Mouse (Mus musculus) MEL (cell line): Measurements from ENCODE around the gene Frmd4b. TPM values are rescaled to one million over a fixed set of nuclear protein-coding genes. Genes with fewer than 3 reads are reported as not detected.
"Not testable (repeated sequence)": the region's sequence is repeated elsewhere in the genome, so short reads cannot be mapped to it uniquely, and the experiment has no call there.

ENCODE experiments used
- DNase-seq: peaks from one replicate; pipeline ENCODE4 v3.0.0; 2011; ENCODE audit warnings: low read depth, low spot score
- H3K27ac ChIP-seq: 2 replicates; pipeline ENCODE4 v1.5.1; 2012; ENCODE audit warnings: low read depth, mild to moderate bottlenecking, control low read depth, low read length, moderate library complexity; ENCODE audit not compliant: control insufficient read depth
- H3K27me3 ChIP-seq, 2 experiments: fragments of 150-350 bp in 1 of 2; sonication (generic) in 1 of 2; 2 replicates each; pipeline ENCODE4 v1.6.1; 2012; ENCODE audit warnings: low read length in 2 of 2, mild to moderate bottlenecking in 2 of 2, improper control_type of control experiment in 1 of 2, moderate library complexity in 1 of 2; ENCODE audit not compliant: insufficient read depth in 2 of 2, control insufficient read depth in 1 of 2
- H3K36me3 ChIP-seq, 2 experiments: 2 replicates each; pipeline ENCODE4 v1.6.1; 2012 to 2014; ENCODE audit warnings: low read length in 2 of 2, improper control_type of control experiment in 1 of 2, inconsistent platforms in 1 of 2, mild to moderate bottlenecking in 1 of 2; ENCODE audit not compliant: insufficient read depth in 2 of 2, control insufficient read depth in 1 of 2
- H3K4me1 ChIP-seq, 2 experiments: fragments of 150-350 bp in 1 of 2; sonication (generic) in 1 of 2; 2 replicates each; pipeline ENCODE4 v1.6.1; 2012; ENCODE audit warnings: low read length in 2 of 2, improper control_type of control experiment in 1 of 2, mild to moderate bottlenecking in 1 of 2; ENCODE audit not compliant: insufficient read depth in 2 of 2, control insufficient read depth in 1 of 2
- H3K4me3 ChIP-seq, 2 experiments: fragments of 150-350 bp in 1 of 2; sonication (generic) in 1 of 2; 2 replicates each; pipeline ENCODE4 v1.5.1; 2012; ENCODE audit warnings: low read depth in 2 of 2, low read length in 2 of 2, mild to moderate bottlenecking in 2 of 2, moderate library complexity in 2 of 2, control low read depth in 1 of 2, improper control_type of control experiment in 1 of 2; ENCODE audit not compliant: control insufficient read depth in 1 of 2, insufficient read depth in 1 of 2
- H3K79me2 ChIP-seq: 2 replicates; pipeline ENCODE4 v1.6.1; 2012; ENCODE audit warnings: mild to moderate bottlenecking, low read length, moderate library complexity; ENCODE audit not compliant: control insufficient read depth, poor library complexity, insufficient read depth
- H3K9ac ChIP-seq: 2 replicates; pipeline ENCODE4 v1.6.1; 2012; ENCODE audit warnings: low read depth, mild to moderate bottlenecking, control low read depth, low read length, moderate library complexity; ENCODE audit not compliant: control insufficient read depth, poor library complexity, severe bottlenecking
- H3K9me3 ChIP-seq: fragments of 150-350 bp; sonication (generic); replicated peaks from 2 replicates; pipeline ENCODE4 v1.6.1; 2012; ENCODE audit warnings: mild to moderate bottlenecking, low read length, improper control_type of control experiment, moderate library complexity; ENCODE audit not compliant: insufficient read depth
- BHLHE40 ChIP-seq: IDR thresholded peaks from 2 replicates; pipeline ENCODE4 v1.6.1; 2012; ENCODE audit warnings: low read depth, mild to moderate bottlenecking, inconsistent platforms, low read length, improper control_type of control experiment, borderline replicate concordance
- CHD2 ChIP-seq: IDR thresholded peaks from 2 replicates; pipeline ENCODE4 v1.6.1; 2011; ENCODE audit warnings: low read length, improper control_type of control experiment
- CTCF ChIP-seq, 3 experiments: IDR thresholded peaks in 2 of 3; conservative IDR thresholded peaks in 1 of 3; 2 replicates each; pipeline ENCODE4 v1.5.1; 2011 to 2012; ENCODE audit warnings: low read length in 3 of 3, low read depth in 2 of 3, mild to moderate bottlenecking in 2 of 3, improper control_type of control experiment in 1 of 3, inconsistent platforms in 1 of 3, mixed read lengths in 1 of 3, moderate library complexity in 1 of 3; ENCODE audit not compliant: control insufficient read depth in 1 of 3, insufficient read depth in 1 of 3, poor library complexity in 1 of 3, severe bottlenecking in 1 of 3
- ETS1 ChIP-seq: IDR thresholded peaks from 2 replicates; pipeline ENCODE4 v1.6.1; 2012; ENCODE audit warnings: low read depth, mild to moderate bottlenecking, inconsistent platforms, low read length, improper control_type of control experiment, moderate library complexity
- GABPA ChIP-seq: IDR thresholded peaks from 2 replicates; pipeline ENCODE4 v1.6.1; 2012; ENCODE audit warnings: low read depth, mild to moderate bottlenecking, inconsistent platforms, low read length, improper control_type of control experiment, moderate library complexity
- GATA1 ChIP-seq: IDR thresholded peaks from 2 replicates; pipeline ENCODE4 v1.6.1; 2011; ENCODE audit warnings: low read depth, low read length, improper control_type of control experiment
- JUND ChIP-seq: IDR thresholded peaks from 2 replicates; pipeline ENCODE4 v1.6.1; 2011; ENCODE audit warnings: low read depth, mild to moderate bottlenecking, improper control_type of control experiment, low read length
- KAT2A ChIP-seq: conservative IDR thresholded peaks from 2 replicates; pipeline ENCODE4 v1.6.1; 2012; ENCODE audit warnings: low read depth, low read length, improper control_type of control experiment, inconsistent platforms
- MAFK ChIP-seq: IDR thresholded peaks from 2 replicates; pipeline ENCODE4 v1.6.1; 2011; ENCODE audit warnings: low read depth, mild to moderate bottlenecking, low read length, improper control_type of control experiment, borderline replicate concordance
- MAZ ChIP-seq: IDR thresholded peaks from 2 replicates; pipeline ENCODE4 v1.6.1; 2012; ENCODE audit warnings: low read depth, mild to moderate bottlenecking, inconsistent platforms, low read length, improper control_type of control experiment
- MXI1 ChIP-seq: IDR thresholded peaks from 2 replicates; pipeline ENCODE4 v1.6.1; 2011; ENCODE audit warnings: mild to moderate bottlenecking, low read depth, low read length, improper control_type of control experiment
- NELFE ChIP-seq: IDR thresholded peaks from 2 replicates; pipeline ENCODE4 v1.6.1; 2011; ENCODE audit warnings: low read depth, low read length, improper control_type of control experiment
- NRF1 ChIP-seq: IDR thresholded peaks from 2 replicates; pipeline ENCODE4 v1.6.1; 2014; ENCODE audit warnings: low read depth, mild to moderate bottlenecking, inconsistent platforms, low read length, improper control_type of control experiment, moderate library complexity; ENCODE audit not compliant: poor library complexity, insufficient read depth, severe bottlenecking
- POLR2AphosphoS2 ChIP-seq: IDR thresholded peaks from 2 replicates; pipeline ENCODE4 v1.6.1; 2011; ENCODE audit warnings: low read length, improper control_type of control experiment
- RCOR1 ChIP-seq: IDR thresholded peaks from 2 replicates; pipeline ENCODE4 v1.6.1; 2012; ENCODE audit warnings: low read depth, mild to moderate bottlenecking, inconsistent platforms, low read length, improper control_type of control experiment
- SIN3A ChIP-seq: IDR thresholded peaks from 2 replicates; pipeline ENCODE4 v1.6.1; 2012; ENCODE audit warnings: low read length, improper control_type of control experiment, inconsistent platforms
- TCF12 ChIP-seq: IDR thresholded peaks from 2 replicates; pipeline ENCODE4 v1.6.1; 2014; ENCODE audit warnings: low read depth, mild to moderate bottlenecking, inconsistent platforms, low read length, improper control_type of control experiment, moderate library complexity
- USF1 ChIP-seq: IDR thresholded peaks from 2 replicates; pipeline ENCODE4 v1.6.1; 2014; ENCODE audit warnings: low read depth, mild to moderate bottlenecking, inconsistent platforms, low read length, improper control_type of control experiment, moderate library complexity
- USF2 ChIP-seq, 2 experiments: IDR thresholded peaks; 2 replicates each; pipeline ENCODE4 v1.6.1; 2011 to 2012; ENCODE audit warnings: improper control_type of control experiment in 2 of 2, low read length in 2 of 2, borderline replicate concordance in 1 of 2, inconsistent platforms in 1 of 2, low read depth in 1 of 2, mild to moderate bottlenecking in 1 of 2; ENCODE audit not compliant: insufficient read depth in 1 of 2
- ZC3H11A ChIP-seq: IDR thresholded peaks from 2 replicates; pipeline ENCODE4 v1.6.1; 2012; ENCODE audit warnings: low read depth, mild to moderate bottlenecking, inconsistent platforms, low read length, improper control_type of control experiment
- ZMIZ1 ChIP-seq: IDR thresholded peaks from 2 replicates; pipeline ENCODE4 v1.6.1; 2012; ENCODE audit warnings: low read depth, mild to moderate bottlenecking, inconsistent platforms, low read length, improper control_type of control experiment, moderate library complexity
- polyA plus RNA-seq, 2 experiments: library from polyadenylated mRNA; stranded (reverse) in 1 of 2; unstranded in 1 of 2; fragments of >175 nt in 1 of 2; fragments of >200 nt in 1 of 2; gene quantifications; 2 replicates each; pipeline versions ENCODE4 v1.2.1 to v1.2.4; 2012; ENCODE audit warnings: low replicate concordance in 2 of 2, low read depth in 1 of 2; ENCODE audit not compliant: insufficient read length in 2 of 2, insufficient read depth in 1 of 2, missing spikeins in 1 of 2
- total RNA-seq: library from RNA; depleted of rRNA; stranded (reverse); fragments of 300-350 nt; gene quantifications from 2 replicates; pipeline ENCODE4 v1.2.3, GENCODE M21; 2012

Frmd4b gene
- total and polyA plus RNA-seq, 3 experiments: 0.18 TPM; not detected in 2

- Histone ChIP-seq H3K9ac (no peak overlapping the region), H3K27ac (no peak overlapping the region), H3K79me2 (no peaks in the 10 kb centered on the region), H3K9me3 (no peaks in the 10 kb centered on the region), H3K27me3 (no peaks in the 10 kb centered on the region), H3K4me3 (no peak overlapping the region), H3K36me3 (no peaks in the 10 kb centered on the region), H3K4me1 (no peaks in the 10 kb centered on the region)
- TF ChIP-seq MAFK (no peak), NELFE (no peak), POLR2AphosphoS2 (no peak), JUND (no peak), BHLHE40 (no peak), USF1 (no peak), ZMIZ1 (no peak), KAT2A (no peak), ETS1 (no peak), RCOR1 (no peak), MAZ (no peak), CTCF (IDR thresholded peaks at IDR 0.05 in 2 of 3, conservative IDR thresholded peaks at IDR 0.05 in 1 of 3; ENCODE audit: control insufficient read depth in 1 of 3, insufficient read depth in 1 of 3, low read depth in 2 of 3, low read length in 3 of 3, poor library complexity in 1 of 3, severe bottlenecking in 1 of 3) (no peak), TCF12 (no peak), CHD2 (no peak)
- DNase-seq: no peak
Measured at GRCm38 (mm10) chr6:97370460-97370859, 246.9 kb downstream of the Frmd4b start.

GRCm38 (mm10) chr6:97363846-97364245 is 253.5 kb downstream of the Frmd4b start:
- H3K27me3 ChIP-seq: no peaks in the 10 kb centered on the region
- no peaks in the 10 kb centered on the region for H3K4me1 ChIP-seq
- H3K4me3 ChIP-seq: no peak overlapping the region
- H3K9me3 ChIP-seq: no peaks in the 10 kb centered on the region
- no peak overlapping the region for H3K9ac ChIP-seq
- H3K27ac ChIP-seq: no peak overlapping the region
- H3K36me3 ChIP-seq: no peaks in the 10 kb centered on the region
- H3K79me2 ChIP-seq: no peaks in the 10 kb centered on the region
- no peak for DNase-seq
- TF ChIP-seq ZMIZ1 (no peak), GATA1 (no peak), RCOR1 (no peak), SIN3A (no peak), NRF1 (no peak), MAZ (no peak), CHD2 (no peak), ZC3H11A (no peak), GABPA (no peak), MXI1 (no peak), USF2 (IDR thresholded peaks at IDR 0.05; ENCODE audit: borderline replicate concordance in 1 of 2, insufficient read depth in 1 of 2, low read depth in 1 of 2, low read length in 2 of 2) (no peak)

DNA sequence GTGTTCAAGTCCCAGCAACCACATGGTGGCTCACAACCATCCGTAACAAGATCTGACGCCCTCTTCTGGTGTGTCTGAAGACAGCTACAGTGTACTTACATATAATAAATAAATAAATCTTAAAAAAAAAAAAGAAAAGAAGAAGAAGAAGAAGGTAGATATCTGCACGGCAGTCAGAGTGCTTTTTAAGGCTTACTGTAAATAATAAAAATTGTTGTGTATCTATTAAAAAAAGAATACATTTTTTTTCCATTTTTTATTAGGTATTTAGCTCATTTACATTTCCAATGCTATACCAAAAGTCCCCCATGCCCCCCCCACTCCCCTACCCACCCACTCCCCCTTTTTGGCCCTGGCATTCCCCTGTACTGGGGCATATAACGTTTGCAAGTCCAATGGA is 259.7 kb downstream of the Frmd4b start:
- peak; percentile 100 for DNase-seq
- H3K4me3 ChIP-seq, H3K27me3 ChIP-seq, H3K4me1 ChIP-seq, H3K9me3 ChIP-seq, H3K36me3 ChIP-seq, H3K27ac ChIP-seq, H3K9ac ChIP-seq, H3K79me2 ChIP-seq: not testable (repeated sequence)
